Mouse (Mus musculus): ENCODE measurements around the gene Il17ra. TPM values are rescaled to one million over a fixed set of nuclear protein-coding genes. Genes with fewer than 3 reads are reported as not detected.

The Il17ra gene
- polyA plus RNA-seq, 1 experiment = 10.8 TPM

GRCm38 (mm10) chr6:120471991-120472441 lies 9.0 kb downstream of the Il17ra start:
- no peak overlapping the region for H3K4me3 ChIP-seq (ENCODE audit: insufficient read depth, poor library complexity, severe bottlenecking)
- peaks cover 25% of the 10 kb centered on the region for H3K36me3 ChIP-seq (ENCODE audit: control insufficient read depth, insufficient read depth)
- no peak overlapping the region for H3ac ChIP-seq (ENCODE audit: control insufficient read depth, insufficient read length, low read depth)
- H3K79me3 ChIP-seq (ENCODE audit: low read depth) = peaks cover 54% of the 10 kb centered on the region
- H3K79me2 ChIP-seq (ENCODE audit: control insufficient read depth, insufficient read depth) = peaks cover 78% of the 10 kb centered on the region
- TF ChIP-seq MYOG (IDR thresholded peaks at IDR 0.05; ENCODE audit: control insufficient read depth, extremely low read depth, insufficient read length) = no peak
- TF ChIP-seq FOSL1 (IDR thresholded peaks at IDR 0.05; ENCODE audit: insufficient read depth, low read length, poor library complexity, severe bottlenecking) = no peak
- TF ChIP-seq MAX (IDR thresholded peaks at IDR 0.05) = no peak
- no peak for TF ChIP-seq MYOD1 (IDR thresholded peaks at IDR 0.05; ENCODE audit: control insufficient read depth, insufficient read length, low read depth)
- no peak for TF ChIP-seq CEBPB (IDR thresholded peaks at IDR 0.05; ENCODE audit: low read depth)
- no peak for TF ChIP-seq USF1 (IDR thresholded peaks at IDR 0.05; ENCODE audit: low read depth)
- TF ChIP-seq CTCF (IDR thresholded peaks at IDR 0.05; ENCODE audit: control insufficient read depth, insufficient read depth, insufficient read length) = no peak
- H3K27me3 ChIP-seq (ENCODE audit: control insufficient read depth, insufficient read depth, insufficient read length) = no peaks in the 10 kb centered on the region

GRCm38 (mm10) chr6:120472455-120473140 lies 9.6 kb downstream of the Il17ra start:
- TF ChIP-seq USF1 (IDR thresholded peaks at IDR 0.05; ENCODE audit: low read depth) (no peak), FOSL1 (IDR thresholded peaks at IDR 0.05; ENCODE audit: insufficient read depth, low read length, poor library complexity, severe bottlenecking) (no peak), CTCF (IDR thresholded peaks at IDR 0.05; ENCODE audit: control insufficient read depth, insufficient read depth, insufficient read length) (no peak), MYOG (IDR thresholded peaks at IDR 0.05; ENCODE audit: control insufficient read depth, extremely low read depth, insufficient read length) (no peak), MAX (IDR thresholded peaks at IDR 0.05) (no peak), MYOD1 (IDR thresholded peaks at IDR 0.05; ENCODE audit: control insufficient read depth, insufficient read length, low read depth) (no peak), CEBPB (IDR thresholded peaks at IDR 0.05; ENCODE audit: low read depth) (no peak)
- no peaks in the 10 kb centered on the region for H3K27me3 ChIP-seq (ENCODE audit: control insufficient read depth, insufficient read depth, insufficient read length)
- H3ac ChIP-seq (ENCODE audit: control insufficient read depth, insufficient read length, low read depth) = no peak overlapping the region
- no peak overlapping the region for H3K4me3 ChIP-seq (ENCODE audit: insufficient read depth, poor library complexity, severe bottlenecking)
- H3K79me3 ChIP-seq (ENCODE audit: low read depth) = peaks cover 49% of the 10 kb centered on the region
- peaks cover 72% of the 10 kb centered on the region for H3K79me2 ChIP-seq (ENCODE audit: control insufficient read depth, insufficient read depth)
- peaks cover 31% of the 10 kb centered on the region for H3K36me3 ChIP-seq (ENCODE audit: control insufficient read depth, insufficient read depth)

- H3K36me3 ChIP-seq (ENCODE audit: control insufficient read depth, insufficient read depth) = peaks cover 37% of the 10 kb centered on the region
- no peak for TF ChIP-seq MYOG (IDR thresholded peaks at IDR 0.05; ENCODE audit: control insufficient read depth, extremely low read depth, insufficient read length)
- peak; percentile 65 for TF ChIP-seq MYOD1 (IDR thresholded peaks at IDR 0.05; ENCODE audit: control insufficient read depth, insufficient read length, low read depth)
- no peak overlapping the region for H3K4me3 ChIP-seq (ENCODE audit: insufficient read depth, poor library complexity, severe bottlenecking)
- H3ac ChIP-seq (ENCODE audit: control insufficient read depth, insufficient read length, low read depth) = no peak overlapping the region
- H3K79me2 ChIP-seq (ENCODE audit: control insufficient read depth, insufficient read depth) = peaks cover 64% of the 10 kb centered on the region
- H3K79me3 ChIP-seq (ENCODE audit: low read depth) = peaks cover 40% of the 10 kb centered on the region
- H3K27me3 ChIP-seq (ENCODE audit: control insufficient read depth, insufficient read depth, insufficient read length) = no peaks in the 10 kb centered on the region
These were observed 10.4 kb downstream of the Il17ra start for GRCm38 (mm10) chr6:120473427-120473826.

GRCm38 (mm10) chr6:120475288-120475687 lies 12.2 kb downstream of the Il17ra start:
- H3K36me3 ChIP-seq (ENCODE audit: control insufficient read depth, insufficient read depth) = peaks cover 55% of the 10 kb centered on the region
- no peak overlapping the region for H3K4me3 ChIP-seq (ENCODE audit: insufficient read depth, poor library complexity, severe bottlenecking)
- no peak for TF ChIP-seq CEBPB (IDR thresholded peaks at IDR 0.05; ENCODE audit: low read depth)
- TF ChIP-seq MYOD1 (IDR thresholded peaks at IDR 0.05; ENCODE audit: control insufficient read depth, insufficient read length, low read depth) = no peak
- TF ChIP-seq CTCF (IDR thresholded peaks at IDR 0.05; ENCODE audit: control insufficient read depth, insufficient read depth, insufficient read length) = no peak
- TF ChIP-seq USF1 (IDR thresholded peaks at IDR 0.05; ENCODE audit: low read depth) = no peak
- TF ChIP-seq MAX (IDR thresholded peaks at IDR 0.05) = no peak
- no peak for TF ChIP-seq FOSL1 (IDR thresholded peaks at IDR 0.05; ENCODE audit: insufficient read depth, low read length, poor library complexity, severe bottlenecking)
- no peak for TF ChIP-seq MYOG (IDR thresholded peaks at IDR 0.05; ENCODE audit: control insufficient read depth, extremely low read depth, insufficient read length)
- H3K27me3 ChIP-seq (ENCODE audit: control insufficient read depth, insufficient read depth, insufficient read length) = no peaks in the 10 kb centered on the region
- peaks cover 28% of the 10 kb centered on the region for H3K79me3 ChIP-seq (ENCODE audit: low read depth)
- H3ac ChIP-seq (ENCODE audit: control insufficient read depth, insufficient read length, low read depth) = no peak overlapping the region
- H3K79me2 ChIP-seq (ENCODE audit: control insufficient read depth, insufficient read depth) = peaks cover 45% of the 10 kb centered on the region

GRCm38 (mm10) chr6:120479302-120479701 lies 16.3 kb downstream of the Il17ra start:
- no peaks in the 10 kb centered on the region for H3K27me3 ChIP-seq (ENCODE audit: control insufficient read depth, insufficient read depth, insufficient read length)
- H3ac ChIP-seq (ENCODE audit: control insufficient read depth, insufficient read length, low read depth) = no peak overlapping the region
- H3K4me3 ChIP-seq (ENCODE audit: insufficient read depth, poor library complexity, severe bottlenecking) = no peak overlapping the region
- H3K36me3 ChIP-seq (ENCODE audit: control insufficient read depth, insufficient read depth) = peaks cover 68% of the 10 kb centered on the region
- H3K79me2 ChIP-seq (ENCODE audit: control insufficient read depth, insufficient read depth) = peaks cover 5% of the 10 kb centered on the region
- TF ChIP-seq CEBPB (IDR thresholded peaks at IDR 0.05; ENCODE audit: low read depth) (no peak), MYOG (IDR thresholded peaks at IDR 0.05; ENCODE audit: control insufficient read depth, extremely low read depth, insufficient read length) (no peak), MYOD1 (IDR thresholded peaks at IDR 0.05; ENCODE audit: control insufficient read depth, insufficient read length, low read depth) (no peak), MAX (IDR thresholded peaks at IDR 0.05) (no peak), USF1 (IDR thresholded peaks at IDR 0.05; ENCODE audit: low read depth) (no peak), CTCF (IDR thresholded peaks at IDR 0.05; ENCODE audit: control insufficient read depth, insufficient read depth, insufficient read length) (no peak), FOSL1 (IDR thresholded peaks at IDR 0.05; ENCODE audit: insufficient read depth, low read length, poor library complexity, severe bottlenecking) (no peak)
- H3K79me3 ChIP-seq (ENCODE audit: low read depth) = no peaks in the 10 kb centered on the region

Data from C2C12 (cell line).